Mouse (Mus musculus): ENCODE data around the gene Eif4g3.

Gene Eif4g3

GRCm38 (mm10) chr4:137990433-137990832 is 2.4 kb upstream of the Eif4g3 start:
- DNase-seq: no peak

DNA sequence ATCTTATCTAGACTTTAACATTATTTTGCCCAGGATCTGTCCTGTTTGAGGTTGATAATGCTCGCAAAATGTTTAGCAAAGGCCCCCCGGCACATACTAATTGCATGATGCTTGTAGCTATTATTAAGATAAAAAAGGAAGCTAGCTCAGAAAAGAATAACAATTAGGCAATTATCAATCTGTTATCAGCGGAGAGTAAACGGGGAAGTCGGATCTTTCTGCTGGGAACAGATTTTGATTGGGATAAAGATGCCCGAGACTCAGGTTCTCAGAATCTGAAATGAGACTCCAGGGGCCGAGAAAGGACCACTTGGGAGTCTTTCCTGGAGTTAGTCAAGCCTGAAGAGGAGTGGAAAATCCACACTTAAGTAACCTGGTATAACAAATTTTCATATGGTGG is 1.6 kb upstream of the Eif4g3 start:
- no peak for DNase-seq

GRCm38 (mm10) chr4:137993291-137993758 is 503 bp downstream of the Eif4g3 start:
- peak; percentile 99 to 100 for DNase-seq

- DNase-seq: peak; percentile 32 to 72
Measured at GRCm38 (mm10) chr4:137993821-137994561, 1.2 kb downstream of the Eif4g3 start.

DNA sequence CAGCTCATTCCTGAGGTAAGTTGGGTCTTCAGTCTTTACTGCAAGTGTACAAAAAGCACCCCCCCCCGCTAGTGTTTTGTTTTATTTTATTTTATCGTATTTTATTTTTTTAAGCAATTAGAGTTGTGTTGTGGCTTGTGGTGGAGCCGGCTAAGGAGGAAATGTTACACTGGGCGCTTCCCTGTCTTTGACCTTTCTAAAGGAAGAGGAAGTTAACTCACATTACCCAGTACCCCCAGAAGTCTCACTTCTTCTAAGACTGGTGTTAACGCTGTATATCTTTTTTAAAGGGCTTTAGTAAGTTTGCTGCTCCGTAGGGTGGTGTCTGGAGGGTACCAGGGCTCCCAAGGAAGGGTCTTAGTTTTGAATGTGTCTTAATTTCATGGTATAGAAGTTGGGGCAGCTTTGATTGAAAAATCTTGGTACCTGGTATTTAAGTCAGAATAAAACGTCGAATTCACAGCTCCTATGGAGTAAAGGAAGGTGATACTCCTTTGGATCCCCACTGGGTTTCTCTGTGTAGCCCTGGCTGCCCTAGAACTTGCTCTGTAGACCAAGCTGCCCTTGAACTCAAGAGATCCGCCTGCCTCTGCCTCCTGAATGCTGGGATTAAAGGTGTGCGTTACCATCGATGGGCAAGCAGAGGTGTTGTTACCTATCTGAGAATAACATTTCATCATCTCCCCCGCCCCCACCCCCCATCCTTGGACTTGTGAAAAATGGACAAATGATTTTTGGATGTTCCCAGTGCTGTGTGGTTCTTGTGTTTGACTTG is 1.9 kb downstream of the Eif4g3 start:
- no peak for DNase-seq

- DNase-seq: peak; percentile 69
Measured at GRCm38 (mm10) chr4:137995399-137995798, 2.6 kb downstream of the Eif4g3 start.

DNA sequence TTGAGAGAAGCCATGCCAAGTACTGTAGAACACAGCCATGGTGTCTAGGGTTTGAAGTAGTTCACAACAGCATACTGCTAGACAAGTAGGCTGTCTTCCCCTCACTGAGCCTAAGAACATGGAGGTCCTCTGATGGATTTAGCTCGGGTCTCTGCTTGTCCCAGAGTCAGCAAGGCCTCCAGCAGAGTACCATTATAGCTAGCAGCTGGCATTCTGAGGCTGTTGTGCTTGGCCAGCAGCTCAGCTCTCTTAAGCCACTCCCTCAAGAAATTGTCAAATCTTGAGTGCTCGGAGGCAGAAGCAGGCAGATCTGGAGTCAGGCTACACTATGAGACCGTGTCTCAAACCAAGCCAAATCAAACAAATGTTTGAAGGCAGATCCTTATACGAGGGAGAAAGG is 5.4 kb downstream of the Eif4g3 start:
- no peak for DNase-seq

GRCm38 (mm10) chr4:138000682-138001081 is 7.9 kb downstream of the Eif4g3 start:
- DNase-seq: peak; percentile 70 to 80

- peak; percentile 67 to 83 for DNase-seq
Measured at GRCm38 (mm10) chr4:138003909-138004610, 11.2 kb downstream of the Eif4g3 start.

DNA sequence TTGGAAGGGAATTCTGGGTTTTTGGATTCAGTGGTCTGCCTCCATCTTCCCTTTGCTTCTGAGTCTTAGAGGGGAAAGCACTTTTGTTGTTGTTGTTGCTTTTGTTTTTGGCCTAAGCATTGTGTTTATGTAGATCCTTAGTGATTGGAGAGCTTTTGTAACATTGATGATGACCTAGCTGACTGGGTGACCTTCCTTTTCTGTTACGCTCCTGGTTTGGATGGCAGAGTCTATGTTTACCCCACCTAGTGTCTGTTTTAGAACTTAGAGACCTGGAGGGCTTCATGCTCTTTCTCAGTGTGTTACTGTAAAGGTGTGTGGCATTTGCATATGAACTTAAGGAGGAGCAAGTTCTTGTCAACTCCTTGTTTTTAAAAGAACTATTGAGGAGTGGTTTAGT is 13.0 kb downstream of the Eif4g3 start:
- DNase-seq: no peak

- no peak for DNase-seq
Measured at GRCm38 (mm10) chr4:138006951-138007613, 14.3 kb downstream of the Eif4g3 start.

- DNase-seq: peak in 1 of 2 experiments; percentile 30
Measured at GRCm38 (mm10) chr4:138008646-138009045, 15.8 kb downstream of the Eif4g3 start.

GRCm38 (mm10) chr4:138009786-138010502 is 17.1 kb downstream of the Eif4g3 start:
- no peak for DNase-seq

DNA sequence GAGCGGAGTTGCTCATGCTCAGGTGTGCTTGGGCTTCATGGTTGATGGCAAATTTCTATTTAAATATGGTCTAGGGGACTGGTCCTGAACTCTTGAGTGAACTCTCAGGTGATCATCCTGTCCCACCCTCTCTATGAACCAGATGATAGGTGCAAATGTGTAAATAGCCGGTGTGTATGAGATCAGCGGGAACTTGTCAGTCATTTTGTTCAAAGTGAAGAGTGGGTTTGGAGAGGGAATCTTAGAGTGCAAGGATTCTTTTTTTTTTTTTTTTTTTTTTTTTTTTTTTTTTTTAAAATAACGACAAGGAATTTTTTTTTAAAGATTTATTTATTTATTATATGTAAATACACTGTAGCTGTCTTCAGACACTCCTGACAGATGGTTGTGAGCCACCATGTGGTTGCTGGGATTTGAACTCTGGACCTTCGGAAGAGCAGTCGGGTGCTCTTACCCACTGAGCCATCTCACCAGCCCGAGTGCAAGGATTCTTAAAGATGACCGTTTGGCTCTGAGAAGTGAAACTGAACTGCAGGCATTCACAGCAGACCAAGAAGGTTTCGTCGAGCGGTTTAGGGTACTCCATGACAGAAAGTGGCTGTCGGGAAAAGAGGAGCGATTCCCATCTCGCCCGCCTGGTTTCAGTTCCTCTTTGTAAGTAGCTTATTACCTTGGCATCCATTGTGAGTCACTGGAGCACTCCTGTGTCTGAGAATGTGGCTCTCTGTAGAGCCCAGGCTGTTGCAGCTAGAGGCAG is 21.1 kb downstream of the Eif4g3 start:
- DNase-seq: no peak

GRCm38 (mm10) chr4:138015966-138016365 is 23.1 kb downstream of the Eif4g3 start:
- no peak for DNase-seq

- no peak for DNase-seq
Measured at GRCm38 (mm10) chr4:138017085-138017637, 24.3 kb downstream of the Eif4g3 start.

DNA sequence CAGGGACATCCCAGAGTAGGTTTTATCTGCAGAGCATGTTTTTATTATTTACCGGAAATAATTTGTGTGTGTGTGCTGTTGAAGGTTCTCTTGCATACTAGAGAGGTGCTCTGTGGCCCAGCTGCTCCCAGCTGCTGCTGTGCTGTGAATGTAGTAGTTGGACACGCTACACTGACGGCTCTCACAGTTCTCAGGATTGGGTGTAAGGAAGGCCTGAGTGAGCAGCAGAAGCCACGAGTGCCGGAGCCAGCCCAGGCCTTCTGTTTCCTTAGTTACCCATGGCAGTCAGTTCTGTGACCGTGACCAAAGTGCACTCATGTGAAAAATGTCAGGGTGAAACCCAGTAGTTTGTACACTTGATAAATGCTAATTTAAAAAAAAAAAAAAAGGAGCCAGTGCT is 25.2 kb downstream of the Eif4g3 start:
- peak; percentile 79 to 84 for DNase-seq

DNA sequence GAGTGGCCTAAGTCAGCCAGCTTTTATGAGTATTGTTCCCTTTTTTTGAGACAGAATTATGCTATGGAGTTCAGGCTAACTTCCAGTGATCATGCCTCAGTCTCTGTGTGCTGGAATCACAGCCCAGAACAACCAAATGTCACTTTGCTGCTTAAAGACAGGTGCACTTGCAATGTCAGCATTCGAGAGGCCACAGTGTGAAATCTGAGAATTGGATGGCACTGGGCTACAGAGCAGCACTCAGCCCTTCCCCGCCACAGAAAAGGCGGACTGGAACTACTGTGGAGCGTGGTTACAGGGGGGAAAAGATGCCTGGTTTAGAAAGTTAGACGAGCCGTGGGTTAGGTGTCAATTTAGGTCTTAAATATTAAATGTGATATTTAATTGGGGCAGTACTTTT is 27.4 kb downstream of the Eif4g3 start:
- DNase-seq: no peak

- DNase-seq: no peak
Measured at GRCm38 (mm10) chr4:138021651-138022050, 28.8 kb downstream of the Eif4g3 start.

DNA sequence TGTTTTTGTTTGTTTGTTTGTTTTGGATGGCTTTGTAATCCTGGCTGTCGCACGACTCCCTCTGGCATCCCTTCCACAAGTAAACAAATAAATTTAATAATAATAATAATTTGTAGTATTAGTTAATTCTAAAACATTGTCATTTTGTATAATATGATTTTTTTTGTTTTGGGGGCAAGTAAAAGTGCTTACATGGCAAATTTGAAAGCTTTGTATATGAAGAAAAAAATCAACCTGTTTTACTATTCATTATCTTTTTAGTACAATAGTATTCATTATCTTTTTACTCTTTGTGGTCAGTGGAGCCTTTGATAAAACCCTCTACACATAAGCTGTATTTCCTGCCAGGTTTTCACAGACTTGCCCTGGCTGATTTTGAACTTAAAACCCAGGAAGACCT is 29.9 kb downstream of the Eif4g3 start:
- no peak for DNase-seq
